Mouse (Mus musculus) frontal cortex, postnatal 10 days (tissue): ENCODE data around the gene Plcl2.
"Not testable (repeated sequence)": the region's sequence is repeated elsewhere in the genome, so short reads cannot be mapped to it uniquely, and the experiment has no call there.

Experiments
- DNase-seq, 2 experiments: peaks; one replicate each; pipeline ENCODE4 v3.0.0; 2022; ENCODE audit warnings: low spot score in 2 of 2, mixed read lengths in 1 of 2

Plcl2 gene

DNA sequence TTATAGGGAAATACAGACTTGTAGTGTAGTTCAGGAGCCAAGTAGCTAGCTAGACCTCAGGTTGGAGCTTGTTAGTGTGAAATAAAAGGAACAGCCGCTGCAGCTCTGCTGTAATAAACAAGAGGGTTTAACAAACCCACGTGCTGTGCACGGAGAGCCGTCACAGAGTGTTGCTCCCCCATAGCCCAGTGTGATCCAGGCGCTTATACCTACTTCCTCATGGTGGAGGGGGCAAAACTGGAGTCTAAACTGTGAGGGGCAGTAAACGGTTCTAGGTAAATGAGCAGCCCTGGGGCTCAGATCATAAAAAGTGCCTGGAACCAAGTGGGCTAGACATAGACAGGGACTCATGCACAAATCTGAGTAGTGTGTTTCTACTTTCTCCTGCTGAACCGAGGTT lies 165.4 kb downstream of the Plcl2 start:
- DNase-seq = no peak

DNA sequence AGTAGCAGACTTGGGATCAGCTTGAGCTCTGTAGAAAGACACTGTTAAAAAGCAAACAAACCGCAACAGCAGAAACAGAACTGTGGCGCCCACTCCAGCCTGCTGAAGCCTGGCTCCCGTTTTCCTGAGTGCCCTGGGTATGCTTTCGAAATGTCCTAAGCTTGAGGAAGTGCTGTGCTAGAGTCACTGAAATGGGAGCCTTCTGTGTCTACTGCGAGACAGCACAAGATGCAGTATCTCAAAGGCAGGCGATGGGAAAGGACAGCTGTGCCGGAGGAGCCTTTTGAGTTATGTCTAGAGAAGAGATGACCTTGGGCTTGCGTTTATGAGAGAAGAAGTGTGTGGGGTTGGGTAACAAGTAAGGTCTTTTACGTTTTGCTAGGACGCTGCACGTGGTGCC lies 166.0 kb downstream of the Plcl2 start:
- no peak for DNase-seq

DNA sequence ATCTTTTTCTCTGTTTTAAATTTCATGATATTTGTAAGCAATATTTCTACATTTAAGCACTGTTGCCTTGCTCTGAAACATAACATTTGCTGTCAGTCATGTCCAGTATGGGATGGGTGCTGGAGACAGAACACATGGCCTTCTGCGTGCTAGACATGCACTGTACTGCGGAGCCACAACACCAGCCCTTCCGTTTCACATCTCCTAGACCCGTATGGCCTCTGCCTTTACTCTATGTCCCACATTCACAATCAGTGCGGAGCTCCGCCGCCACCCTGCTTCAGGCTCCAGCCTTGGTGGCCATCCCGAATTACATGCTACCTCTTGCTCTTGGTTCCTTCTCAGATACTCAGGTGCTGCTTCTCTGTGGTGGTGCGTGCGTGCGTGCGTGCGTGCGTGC lies 168.1 kb downstream of the Plcl2 start:
- no peak for DNase-seq

DNA sequence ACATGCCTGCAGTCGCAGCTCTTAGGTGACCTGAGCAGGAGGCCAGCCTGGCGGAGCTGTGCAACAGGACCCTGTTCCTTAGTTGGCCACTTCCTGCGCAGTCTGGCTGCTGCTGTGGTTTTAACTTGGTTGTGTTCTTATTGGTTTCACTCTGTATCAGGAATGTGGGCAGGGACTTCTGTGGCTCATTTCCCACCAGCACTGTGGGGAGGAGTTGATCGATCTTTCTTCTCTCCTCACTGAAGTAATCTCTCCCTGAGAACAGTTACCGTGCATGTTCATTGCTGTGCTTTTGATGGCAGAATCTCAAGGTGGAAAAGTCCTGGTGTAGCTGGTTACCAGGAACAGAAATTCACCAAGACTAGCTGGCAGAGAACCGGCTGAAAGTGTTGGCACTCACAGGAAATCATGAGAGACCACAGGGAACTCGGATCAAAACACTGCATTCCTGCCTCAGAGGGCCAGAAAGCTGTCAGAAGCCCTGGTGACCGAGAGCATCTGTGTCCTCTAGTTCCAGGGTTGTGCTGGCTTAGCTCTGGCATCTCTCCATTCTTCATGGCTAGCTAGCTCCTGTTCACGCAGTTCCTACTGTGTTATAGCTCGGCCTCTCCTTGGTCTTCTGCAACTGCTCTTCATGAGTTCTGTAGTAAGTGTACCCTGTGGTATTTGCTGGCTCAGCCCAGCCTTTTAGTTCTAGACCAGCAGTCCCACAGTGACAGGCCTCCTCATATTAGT lies 168.9 kb downstream of the Plcl2 start:
- no peak for DNase-seq

DNA sequence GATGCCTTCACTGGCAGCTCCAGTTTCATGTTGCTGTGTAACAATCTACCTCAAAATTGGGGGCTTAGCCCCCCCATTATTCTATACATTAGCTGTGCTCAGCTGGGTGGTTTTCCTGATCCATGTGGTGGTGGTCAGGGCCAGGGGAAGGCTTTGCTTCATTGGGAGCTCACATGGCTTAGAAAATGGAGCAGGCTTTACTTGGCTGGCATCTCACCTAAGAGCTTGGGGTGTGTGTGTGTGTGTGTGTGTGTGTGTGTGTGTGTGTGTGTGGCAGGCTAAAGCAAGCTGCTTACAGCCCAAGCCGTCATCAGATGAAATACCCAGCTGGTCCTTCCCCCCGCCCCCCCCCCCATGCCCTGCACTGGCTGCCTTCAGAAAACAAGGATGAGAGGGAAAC lies 169.5 kb downstream of the Plcl2 start:
- DNase-seq = no peak

DNA sequence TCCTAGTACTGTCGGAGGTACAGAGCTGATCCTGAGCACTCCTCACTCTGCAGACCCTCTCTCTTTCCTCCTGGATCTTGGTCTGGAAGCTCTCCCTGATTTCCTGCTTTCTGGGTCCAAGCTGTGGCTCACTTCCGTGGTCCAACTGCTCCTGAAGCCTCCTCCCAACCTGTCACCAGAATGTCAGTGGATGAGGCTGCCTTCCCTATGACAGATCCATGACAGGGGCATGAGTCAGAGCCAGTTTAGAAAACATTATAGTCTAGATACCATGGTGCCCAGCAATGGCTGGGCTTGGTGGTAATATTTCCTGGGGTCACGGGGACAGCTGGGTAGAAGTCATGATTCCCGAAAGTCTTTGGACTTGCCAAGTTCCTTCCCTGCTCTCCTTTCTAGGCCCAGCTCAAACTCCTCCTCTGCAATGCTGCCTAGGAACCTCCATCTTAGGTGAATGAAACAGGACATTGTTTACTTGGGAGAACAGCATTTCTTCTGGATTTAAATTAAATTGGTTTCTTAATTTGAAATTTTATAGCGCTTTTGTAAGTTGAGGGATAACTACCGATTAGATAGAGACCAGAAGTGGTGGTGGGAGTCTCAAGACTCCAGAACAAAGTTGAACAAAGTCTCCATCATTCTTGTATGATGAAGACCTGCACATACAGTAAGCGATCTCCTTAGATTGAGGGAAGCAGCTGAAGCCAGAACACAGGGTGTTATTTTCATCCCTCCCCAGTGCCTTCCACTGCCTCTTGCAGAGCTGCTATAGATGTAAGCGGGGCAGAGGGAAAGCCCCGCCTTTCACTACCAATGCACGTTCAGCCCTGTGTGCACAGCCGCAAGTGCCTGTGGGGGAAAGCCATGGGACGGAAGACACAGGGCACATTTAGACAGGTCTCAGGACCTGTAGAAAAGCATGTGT lies 170.7 kb downstream of the Plcl2 start:
- DNase-seq = no peak

DNA sequence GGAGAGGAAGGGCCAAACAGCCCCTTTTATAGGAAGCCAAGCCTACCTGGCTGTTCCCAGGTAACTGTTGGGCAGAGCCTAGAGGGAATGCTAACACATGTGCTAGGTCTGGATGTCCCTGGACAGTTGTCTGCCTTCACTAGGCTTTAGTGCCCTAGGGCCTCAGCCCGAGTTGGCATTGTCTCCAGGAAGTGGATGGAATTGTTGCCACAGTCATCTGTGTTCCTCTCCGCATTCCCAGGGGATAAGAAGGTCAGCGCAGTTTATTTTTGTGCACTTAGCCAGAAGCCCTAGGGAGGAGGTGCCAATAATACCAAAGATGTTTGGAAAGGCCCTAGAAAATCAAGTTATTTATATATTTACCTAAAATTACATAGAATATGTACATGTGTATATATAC lies 173.5 kb downstream of the Plcl2 start:
- DNase-seq = no peak

DNA sequence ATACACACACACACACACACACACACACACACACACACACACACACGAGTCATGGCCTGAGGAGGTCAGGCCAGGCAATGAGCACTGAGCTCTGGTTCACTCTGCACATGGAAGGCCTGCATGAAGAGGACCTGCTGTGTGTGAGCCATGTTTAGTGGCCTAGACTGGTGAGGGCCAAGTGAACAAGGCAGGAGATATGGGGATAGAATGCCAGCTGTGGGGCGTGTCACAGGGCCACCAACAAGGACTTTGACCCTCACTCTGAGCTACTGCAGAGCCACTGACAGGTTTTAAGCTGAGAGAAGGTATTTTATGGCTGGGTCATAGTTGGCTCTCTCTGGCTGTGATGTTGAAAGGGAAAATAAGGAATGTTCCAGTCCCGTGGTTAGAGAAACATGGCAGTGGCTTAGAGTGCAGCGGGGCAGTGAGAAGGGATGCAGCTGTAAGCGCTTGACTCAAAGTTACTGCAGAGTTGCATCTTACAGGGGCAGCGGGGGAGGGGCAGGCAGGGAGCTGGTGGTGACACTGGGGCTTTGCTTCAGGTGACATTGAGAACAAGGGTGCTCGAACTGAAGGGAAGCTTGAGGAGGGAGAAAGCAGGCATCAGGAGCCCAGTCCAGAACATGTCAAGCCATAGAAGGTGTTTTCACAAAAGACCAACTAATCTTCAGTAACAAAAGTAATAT lies 175.9 kb downstream of the Plcl2 start:
- no peak for DNase-seq

DNA sequence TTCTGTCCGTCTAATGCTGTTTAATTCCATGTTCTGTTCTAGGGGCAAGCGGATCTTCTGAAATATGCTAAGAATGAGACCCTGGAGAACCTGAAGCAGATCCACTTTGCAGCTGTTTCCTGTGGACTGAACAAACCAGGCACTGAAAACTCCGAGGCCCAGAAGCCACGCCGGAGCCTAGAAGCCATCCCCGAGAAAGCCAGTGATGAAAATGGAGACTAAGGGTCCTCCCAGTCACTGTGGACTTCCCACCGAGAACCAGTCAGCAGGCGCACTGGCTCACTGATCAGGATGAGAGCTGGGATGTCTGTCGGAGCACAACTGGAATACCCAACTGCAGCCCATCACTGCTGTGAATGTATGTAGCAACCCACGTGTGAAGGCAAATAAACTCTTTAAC lies 178.5 kb downstream of the Plcl2 start:
- no peak for DNase-seq

DNA sequence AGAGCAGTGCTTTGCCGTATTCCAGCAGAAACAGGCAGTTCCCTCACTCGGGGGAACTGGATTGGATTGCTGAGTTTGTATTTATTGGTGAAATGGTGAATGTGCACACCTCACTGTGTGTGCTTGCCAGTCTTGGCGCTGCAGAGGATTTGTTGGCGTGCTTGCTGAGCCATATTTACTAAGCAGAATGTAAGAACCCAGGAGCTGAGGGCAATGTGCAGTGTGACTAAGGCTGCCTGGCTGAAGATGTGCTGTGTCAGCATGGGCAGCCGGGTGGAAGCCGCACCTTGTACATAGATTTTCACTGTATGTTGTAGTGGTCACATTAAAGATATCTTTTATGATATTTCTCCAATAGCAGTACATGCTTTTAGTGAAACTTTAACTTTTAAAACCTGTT lies 178.9 kb downstream of the Plcl2 start:
- DNase-seq = no peak

DNA sequence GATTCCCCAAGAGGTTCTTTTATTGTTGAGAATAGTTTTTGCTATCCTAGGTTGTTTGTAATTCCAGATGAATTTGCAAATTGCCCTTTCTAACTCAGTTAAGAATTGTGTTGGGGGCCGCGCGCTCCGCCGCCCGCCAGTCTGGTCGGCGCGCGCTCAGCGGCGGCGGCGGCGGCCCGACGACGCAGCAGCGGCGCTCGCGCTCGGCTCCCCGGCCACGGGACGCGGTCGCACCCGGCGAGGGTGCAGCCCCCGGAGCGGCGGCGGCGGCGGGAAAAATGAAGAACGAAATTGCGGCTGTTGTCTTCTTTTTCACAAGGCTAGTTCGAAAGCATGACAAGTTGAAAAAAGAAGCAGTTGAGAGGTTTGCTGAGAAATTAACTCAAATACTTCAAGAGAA lies 189.2 kb downstream of the Plcl2 start:
- DNase-seq = not testable (repeated sequence)

DNA sequence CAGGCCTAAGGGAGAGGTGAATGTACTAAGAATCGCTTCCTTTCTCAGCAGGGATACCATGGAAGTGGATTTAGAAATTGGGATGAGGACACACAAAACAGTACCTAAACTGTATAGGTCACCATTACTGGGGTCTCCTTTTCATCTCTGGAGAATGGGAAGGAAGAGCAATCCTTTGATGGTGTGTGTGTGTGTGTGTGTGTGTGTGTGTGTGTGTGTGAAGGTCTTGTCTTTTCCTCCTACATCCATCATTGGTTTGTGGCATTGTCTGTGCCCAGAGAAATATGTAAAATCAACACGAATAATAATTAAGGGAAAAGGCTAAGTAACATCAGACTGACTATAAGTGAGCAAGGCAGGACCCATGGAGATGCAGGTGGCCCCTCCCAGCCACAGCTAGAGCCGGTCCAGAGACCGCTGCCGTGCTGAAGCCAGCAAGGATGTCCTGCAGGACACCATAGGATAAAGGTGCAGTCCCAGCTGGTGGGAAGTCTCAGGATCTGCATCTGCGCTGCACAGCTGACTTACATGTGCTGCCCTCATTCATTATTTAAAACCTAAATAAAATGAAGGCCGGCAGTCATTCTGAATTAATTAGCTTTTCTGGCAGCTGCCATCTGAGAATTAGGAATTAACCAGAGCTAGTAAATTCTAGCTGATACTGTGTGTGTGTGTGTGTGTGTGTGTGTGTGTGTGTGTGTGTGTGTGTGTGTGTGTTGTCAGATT lies 201.5 kb downstream of the Plcl2 start:
- DNase-seq = no peak

DNA sequence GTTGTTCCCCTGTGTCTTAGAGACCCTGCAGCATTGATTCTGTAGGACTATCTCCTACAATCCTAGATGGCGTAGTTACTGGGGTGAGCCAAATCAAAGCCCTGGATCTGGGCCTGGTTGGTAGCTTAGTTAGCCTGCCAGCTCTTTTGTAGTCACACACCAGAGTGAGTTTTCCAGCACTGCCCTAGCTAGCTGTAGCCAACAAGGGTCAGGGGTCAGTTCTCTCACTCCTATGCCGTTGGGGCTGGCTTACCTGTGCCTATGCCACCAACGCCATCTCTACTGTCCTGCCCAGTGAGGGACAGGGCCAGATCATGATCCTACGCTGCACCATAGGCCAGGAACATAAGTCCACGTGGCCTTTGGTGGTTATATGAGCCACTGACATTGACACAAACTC lies 208.4 kb downstream of the Plcl2 start:
- no peak for DNase-seq

DNA sequence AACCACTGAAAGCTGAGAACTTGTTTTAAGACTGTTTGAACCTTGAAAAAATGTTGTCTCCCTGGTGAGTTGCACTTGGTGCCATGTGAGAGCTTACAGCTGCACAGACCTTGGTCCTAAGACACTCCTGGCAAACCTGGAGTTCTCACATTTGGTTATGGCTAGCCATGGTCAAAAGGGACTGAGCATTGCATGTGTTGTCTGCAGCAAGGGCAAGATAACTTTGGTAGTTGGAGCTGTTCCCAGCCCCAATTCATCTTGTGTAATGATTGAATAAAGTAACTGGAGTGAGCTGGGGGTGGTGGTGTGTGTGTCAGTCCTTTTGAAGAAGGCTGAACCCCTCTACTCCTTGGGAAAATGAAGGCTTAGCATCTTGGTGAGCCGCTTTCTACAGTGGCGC lies 215.2 kb downstream of the Plcl2 start:
- DNase-seq = no peak

DNA sequence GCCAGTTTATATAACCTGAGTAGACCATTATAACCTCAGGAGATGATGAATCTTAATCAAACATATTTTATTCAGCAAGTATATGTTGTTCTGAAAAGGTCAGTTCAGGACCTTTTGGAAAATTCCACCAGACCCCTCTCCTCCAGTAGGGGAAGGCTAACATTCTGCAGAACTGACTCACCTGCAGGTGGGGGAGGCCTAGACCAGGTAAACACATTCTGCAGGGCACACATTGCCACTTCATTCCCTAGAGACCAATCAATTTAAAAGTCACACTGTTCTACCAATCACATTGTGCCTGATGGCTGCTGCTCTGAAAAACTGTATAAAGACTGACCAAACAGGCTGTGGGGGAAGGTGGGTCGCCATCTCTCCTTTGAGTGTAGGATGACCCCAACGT lies 217.1 kb downstream of the Plcl2 start:
- no peak for DNase-seq

DNA sequence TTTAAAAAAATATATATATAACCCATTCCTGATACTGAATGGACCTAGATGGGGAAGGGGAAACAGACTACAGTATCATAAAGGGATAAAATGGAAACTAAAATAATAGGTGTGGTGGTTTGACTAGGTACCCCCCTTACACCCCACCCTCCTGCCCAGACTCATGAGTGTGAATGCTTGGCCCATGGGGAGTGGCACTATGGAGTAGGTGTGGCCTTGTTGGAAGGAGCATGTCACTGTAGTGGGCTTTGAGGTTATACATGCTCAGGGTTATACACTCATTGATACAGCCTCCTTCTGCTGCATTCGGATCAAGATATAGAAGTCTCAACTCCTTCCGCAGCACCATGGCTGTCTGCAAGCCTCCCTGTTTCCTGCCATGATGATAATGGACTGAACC lies 219.8 kb downstream of the Plcl2 start:
- no peak for DNase-seq

DNA sequence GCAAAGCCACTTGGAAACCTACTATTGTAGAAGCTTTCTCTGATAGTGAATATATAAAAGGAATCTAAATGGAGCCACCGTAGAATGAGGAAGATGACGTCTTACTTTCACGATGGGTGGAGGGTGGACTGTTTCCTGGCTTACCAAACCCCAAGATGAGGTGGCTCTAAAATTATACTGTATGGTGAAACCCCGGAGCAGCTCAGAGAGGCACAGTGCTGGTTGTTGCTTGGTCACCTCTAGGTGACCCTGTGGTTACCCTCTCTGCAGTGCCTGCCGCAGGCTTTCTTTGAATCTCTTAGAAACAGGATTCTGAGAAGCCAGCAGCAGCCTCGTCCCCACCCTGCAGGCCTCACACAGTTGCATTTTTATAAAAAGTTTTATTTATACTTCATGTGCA lies 220.4 kb downstream of the Plcl2 start:
- no peak for DNase-seq

DNA sequence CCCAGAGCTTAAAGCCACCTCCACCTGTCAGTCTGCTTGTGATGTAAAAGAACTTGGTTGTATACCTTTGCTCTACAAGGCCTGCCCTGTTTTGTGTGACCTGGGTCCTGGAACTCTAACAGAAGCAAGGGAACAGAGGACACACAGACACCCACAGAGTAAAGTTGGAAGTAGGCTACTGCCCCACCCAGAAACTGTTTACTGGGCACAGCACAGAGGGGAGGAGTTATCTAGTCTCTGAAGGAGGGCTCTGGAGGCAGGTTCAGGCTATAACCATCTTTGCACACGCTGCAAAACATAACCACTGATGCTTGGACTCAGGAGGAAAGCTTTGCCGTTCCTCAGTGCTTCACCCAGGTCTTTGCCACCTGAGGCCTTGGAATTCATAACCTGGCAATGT lies 221.7 kb downstream of the Plcl2 start:
- no peak for DNase-seq

DNA sequence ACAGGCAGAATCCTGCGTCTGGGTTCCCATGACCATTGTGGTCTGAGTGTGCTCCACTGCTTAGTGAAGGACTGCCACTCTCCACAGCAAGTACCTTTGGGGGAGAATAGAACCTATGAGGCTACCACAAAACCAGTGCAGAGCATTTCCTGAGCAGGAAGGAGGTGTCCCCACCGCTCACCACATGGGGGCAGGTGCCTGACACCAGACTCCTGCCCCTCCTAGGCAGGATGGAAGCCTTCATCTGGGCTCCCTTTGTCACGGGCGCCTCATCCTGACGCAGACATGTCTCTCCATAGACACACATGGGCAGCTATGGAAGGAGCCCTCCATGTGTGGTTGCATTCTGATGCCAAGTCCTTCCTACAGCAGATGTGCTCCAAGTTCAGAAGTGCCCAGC lies 222.7 kb downstream of the Plcl2 start:
- no peak for DNase-seq

DNA sequence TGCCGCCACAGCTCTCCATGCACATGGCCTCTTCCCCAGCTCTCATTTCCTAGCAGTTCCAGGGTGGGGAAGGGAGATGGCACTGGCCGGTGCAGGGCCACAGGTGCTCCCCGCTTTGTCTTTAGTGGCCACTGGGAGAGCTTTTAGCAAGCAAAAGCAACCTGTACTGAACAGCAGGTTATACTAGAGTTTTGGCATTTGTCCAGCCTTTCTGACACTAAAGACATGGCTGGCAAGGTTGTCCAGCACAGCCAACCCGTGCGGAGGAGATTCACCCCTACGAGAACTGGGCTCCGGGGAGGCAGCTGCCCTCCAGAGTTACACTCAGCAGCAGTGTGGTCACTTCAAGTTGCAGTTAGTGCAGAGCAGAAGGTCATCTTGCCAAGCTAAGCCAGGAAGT lies 224.2 kb downstream of the Plcl2 start:
- no peak for DNase-seq

DNA sequence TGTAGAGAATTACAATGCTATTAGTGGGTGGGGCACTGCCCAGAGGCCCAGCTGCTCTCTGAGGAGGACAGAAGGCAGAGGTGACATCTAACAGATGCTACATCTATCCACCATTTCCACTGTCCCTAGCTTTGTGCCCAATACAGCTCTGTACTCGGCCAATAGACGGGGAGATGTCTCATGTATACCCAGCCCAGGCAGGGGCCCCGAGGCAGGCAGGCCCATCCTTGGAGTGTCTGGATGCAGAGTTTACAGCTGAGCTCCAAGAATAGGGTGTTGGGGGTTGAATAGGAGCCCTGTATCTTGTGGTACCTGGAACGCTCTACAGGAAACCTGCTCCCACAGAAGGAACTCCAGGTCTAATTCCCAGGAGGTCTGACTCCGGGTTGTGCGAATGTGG lies 225.6 kb downstream of the Plcl2 start:
- DNase-seq = no peak

DNA sequence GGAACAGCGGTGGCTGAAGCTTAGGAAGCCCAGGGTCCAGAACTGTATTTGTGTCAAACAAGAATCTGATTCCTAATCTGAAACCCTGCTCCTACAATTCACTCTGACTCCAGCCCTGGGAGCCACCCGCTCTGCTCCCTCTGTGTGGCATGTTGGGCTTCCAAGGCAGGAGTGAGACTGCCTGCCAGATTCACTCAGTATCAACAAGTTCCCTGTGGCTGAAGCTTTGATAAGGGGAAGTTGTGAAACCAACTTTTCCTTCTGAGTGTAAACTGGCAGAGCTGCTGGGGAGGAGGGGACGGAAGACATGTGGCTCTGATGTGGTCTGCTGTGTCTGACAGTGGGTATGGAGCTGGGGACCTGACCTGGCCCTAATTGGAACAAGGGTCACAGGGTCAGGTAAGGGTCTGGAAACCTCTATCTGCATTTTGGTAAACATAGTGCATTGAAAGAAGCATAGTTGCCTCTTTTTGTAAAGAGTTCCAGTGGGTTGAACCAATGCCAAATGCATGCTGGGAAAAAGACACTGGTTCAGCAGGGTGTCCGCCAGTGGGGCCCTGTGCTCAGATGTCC lies 226.3 kb downstream of the Plcl2 start:
- DNase-seq = no peak
